Mouse (Mus musculus): ENCODE data around the gene Irf3. TPM values are rescaled to one million over a fixed set of nuclear protein-coding genes. Genes with fewer than 3 reads are reported as not detected.

Irf3 gene
- polyA plus RNA-seq, 2 experiments: 32.1 to 41.0 TPM

DNA sequence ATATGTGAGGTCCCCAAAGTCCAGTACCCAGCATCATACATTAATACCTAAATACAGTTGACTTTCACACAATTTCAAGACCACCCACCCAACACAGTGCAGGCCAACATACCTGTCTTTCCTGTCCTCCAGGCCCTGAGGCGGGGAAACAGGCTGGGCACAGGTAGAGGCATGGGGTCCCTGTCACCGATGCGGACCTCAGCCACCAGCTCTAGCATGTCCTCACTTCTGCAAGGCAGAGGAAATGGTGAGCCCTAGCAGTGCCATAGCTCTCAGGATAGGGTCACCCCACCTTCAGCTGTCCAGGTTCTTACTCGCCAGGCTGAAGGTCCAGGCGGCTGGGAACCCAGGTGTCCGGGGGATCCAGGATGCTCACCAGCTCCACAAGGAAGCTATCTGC is 14.6 kb downstream of the Irf3 start:
- H3K27me3 ChIP-seq (ENCODE audit: control insufficient read depth, insufficient read depth, low read length): no peaks in the 10 kb centered on the region
- H3K4me3 ChIP-seq (ENCODE audit: insufficient read depth in 1 of 2, low read depth in 2 of 2, low read length in 2 of 2): no peak overlapping the region
- no peak for TF ChIP-seq CTCF (IDR thresholded peaks at IDR 0.05; ENCODE audit: low read depth)
- no peak overlapping the region for H3K27ac ChIP-seq
- 85% methylated on average over 6 of the region's 6 CpGs for WGBS (ENCODE audit: insufficient replicate concordance)
- no peaks in the 10 kb centered on the region for H3K9me3 ChIP-seq (ENCODE audit: control insufficient read depth, low read length)
- DNase-seq (ENCODE audit: low read depth in 3 of 3, low spot score in 3 of 3) (no peak), ATAC-seq (ENCODE audit: insufficient read depth) (no peak)
- peaks cover 52% of the 10 kb centered on the region for H3K36me3 ChIP-seq (replicated peaks; ENCODE audit: control insufficient read depth, insufficient read depth, low read depth)
- H3K4me1 ChIP-seq (replicated peaks; ENCODE audit: control insufficient read depth in 2 of 2, insufficient read depth in 2 of 2, low read length in 1 of 2): peaks cover 13 to 22% of the 10 kb centered on the region in 2 experiments
- no peak overlapping the region for H3K9ac ChIP-seq (replicated peaks)
- no peak overlapping the region for H3K4me2 ChIP-seq (ENCODE audit: low read depth)

DNA sequence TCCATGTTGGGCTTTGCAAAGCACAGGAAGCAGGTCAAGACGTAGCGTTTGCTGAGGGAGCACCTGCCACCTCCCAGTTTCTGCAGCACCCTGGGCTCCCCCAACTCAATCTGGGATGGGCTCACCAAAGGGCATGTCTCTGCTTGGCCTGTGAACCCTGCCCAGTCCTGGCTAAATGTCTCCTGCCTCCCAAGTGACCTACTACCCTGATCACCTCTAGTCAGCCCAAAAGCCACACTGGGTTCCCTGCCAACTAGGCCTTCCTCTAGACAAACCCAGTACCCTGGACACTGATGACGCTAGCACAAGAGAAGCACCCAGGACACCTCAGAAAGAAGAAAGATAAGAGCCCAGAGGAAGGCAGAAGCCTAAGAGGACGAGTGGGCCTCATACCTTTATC is 15.4 kb downstream of the Irf3 start:
- Histone ChIP-seq H3K4me1 (replicated peaks; ENCODE audit: control insufficient read depth in 2 of 2, insufficient read depth in 2 of 2, low read length in 1 of 2) (peaks cover 13 to 22% of the 10 kb centered on the region in 2 experiments), H3K36me3 (replicated peaks; ENCODE audit: control insufficient read depth, insufficient read depth, low read depth) (peaks cover 44% of the 10 kb centered on the region), H3K4me3 (ENCODE audit: insufficient read depth in 1 of 2, low read depth in 2 of 2, low read length in 2 of 2) (no peak overlapping the region), H3K9ac (replicated peaks) (no peak overlapping the region; the same call in 1 of the 2 replicates), H3K4me2 (ENCODE audit: low read depth) (0 out of 2 replicates have a peak overlapping the region, but pooled peaks have one; percentile 13), H3K27me3 (ENCODE audit: control insufficient read depth, insufficient read depth, low read length) (no peaks in the 10 kb centered on the region), H3K9me3 (ENCODE audit: control insufficient read depth, low read length) (no peaks in the 10 kb centered on the region), H3K27ac (no peak overlapping the region)
- ATAC-seq (ENCODE audit: insufficient read depth): no peak
- WGBS (ENCODE audit: insufficient replicate concordance): 60% methylated on average over 4 of the region's 4 CpGs
- TF ChIP-seq CTCF (IDR thresholded peaks at IDR 0.05; ENCODE audit: low read depth) (no peak), EP300 (IDR thresholded peaks at IDR 0.05; ENCODE audit: low read depth) (no peak)
- DNase-seq (ENCODE audit: low read depth in 3 of 3, low spot score in 3 of 3): no peak

DNA sequence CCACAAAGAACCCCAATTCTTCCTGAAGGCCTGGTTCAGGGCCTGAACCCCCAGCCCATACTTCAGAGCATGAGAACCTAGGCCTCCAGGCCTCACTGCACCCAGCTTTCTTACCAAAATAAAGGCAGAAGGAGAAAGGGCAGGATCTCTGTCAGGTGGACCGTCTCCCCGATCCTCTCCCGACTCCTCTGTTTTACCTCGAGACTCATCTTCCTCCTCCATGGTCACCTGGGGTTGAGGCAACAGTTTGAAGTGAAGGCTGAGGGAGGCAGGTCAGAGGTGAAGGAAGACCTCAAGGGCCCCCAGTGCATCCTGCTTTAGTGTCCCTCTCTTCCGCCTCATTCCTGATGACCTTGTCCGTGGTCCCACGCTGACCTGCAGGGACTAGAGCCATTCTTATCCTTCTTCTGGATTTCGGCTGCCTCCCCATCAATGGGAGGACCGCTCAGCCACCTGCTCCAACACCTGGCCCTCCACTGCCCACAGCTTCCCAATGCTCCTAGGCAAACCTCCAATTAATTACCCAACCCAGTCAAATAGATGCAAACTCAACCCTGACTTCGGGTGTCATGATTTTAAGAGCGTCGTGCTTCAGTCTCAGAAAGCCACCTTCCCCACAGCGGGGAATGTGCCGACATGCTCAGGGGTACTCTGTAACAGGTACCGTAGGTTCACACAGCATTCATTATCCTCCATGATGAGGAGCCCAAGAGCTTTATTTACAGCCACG is 16.1 kb downstream of the Irf3 start:
- no peak overlapping the region for H3K4me3 ChIP-seq (ENCODE audit: insufficient read depth in 1 of 2, low read depth in 2 of 2, low read length in 2 of 2)
- H3K9ac ChIP-seq (replicated peaks): peak overlapping the region; percentile 18
- TF ChIP-seq EP300 (IDR thresholded peaks at IDR 0.05; ENCODE audit: low read depth): no peak
- TF ChIP-seq CTCF (IDR thresholded peaks at IDR 0.05; ENCODE audit: low read depth): no peak
- DNase-seq (ENCODE audit: low read depth in 3 of 3, low spot score in 3 of 3): no peak
- H3K4me1 ChIP-seq (replicated peaks; ENCODE audit: control insufficient read depth in 2 of 2, insufficient read depth in 2 of 2, low read length in 1 of 2): peaks cover 16 to 27% of the 10 kb centered on the region in 2 experiments
- peaks cover 38% of the 10 kb centered on the region for H3K36me3 ChIP-seq (replicated peaks; ENCODE audit: control insufficient read depth, insufficient read depth, low read depth)
- H3K4me2 ChIP-seq (ENCODE audit: low read depth): peak overlapping the region; percentile 89
- 88% methylated on average over 16 of the region's 16 CpGs for WGBS (ENCODE audit: insufficient replicate concordance)
- no peak for ATAC-seq (ENCODE audit: insufficient read depth)
- H3K27me3 ChIP-seq (ENCODE audit: control insufficient read depth, insufficient read depth, low read length): peaks cover 4% of the 10 kb centered on the region; the same call in 1 of the 2 replicates
- H3K27ac ChIP-seq: no peak overlapping the region; the same call in 1 of the 2 replicates
- H3K9me3 ChIP-seq (ENCODE audit: control insufficient read depth, low read length): no peaks in the 10 kb centered on the region

DNA sequence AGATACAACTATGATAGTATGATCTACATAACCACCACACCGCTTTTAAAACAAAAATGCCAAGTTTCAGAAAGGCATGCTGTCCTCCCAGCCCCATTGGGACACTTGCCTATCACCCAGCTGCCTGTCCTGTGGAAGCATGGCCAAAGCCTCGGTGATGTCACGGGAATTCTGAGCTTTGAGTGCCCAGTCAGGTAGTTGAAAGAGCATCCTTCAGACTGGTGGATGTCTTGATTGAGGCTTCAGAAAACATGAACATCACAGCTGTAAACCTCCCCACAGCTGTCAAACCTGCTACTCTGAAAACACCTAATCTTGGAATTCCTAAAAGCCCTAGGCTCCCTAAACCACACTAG is 16.6 kb downstream of the Irf3 start:
- peak overlapping the region; percentile 89 for H3K4me2 ChIP-seq (ENCODE audit: low read depth)
- TF ChIP-seq EP300 (IDR thresholded peaks at IDR 0.05; ENCODE audit: low read depth): no peak
- no peak for TF ChIP-seq CTCF (IDR thresholded peaks at IDR 0.05; ENCODE audit: low read depth)
- H3K4me1 ChIP-seq (replicated peaks; ENCODE audit: control insufficient read depth in 2 of 2, insufficient read depth in 2 of 2, low read length in 1 of 2): peaks cover 18 to 31% of the 10 kb centered on the region in 2 experiments
- H3K4me3 ChIP-seq (ENCODE audit: insufficient read depth in 1 of 2, low read depth in 2 of 2, low read length in 2 of 2): no peak overlapping the region
- 88% methylated on average over 3 of the region's 3 CpGs for WGBS (ENCODE audit: insufficient replicate concordance)
- DNase-seq (ENCODE audit: low read depth in 3 of 3, low spot score in 3 of 3): no peak
- H3K27me3 ChIP-seq (ENCODE audit: control insufficient read depth, insufficient read depth, low read length): peaks cover 7% of the 10 kb centered on the region; the same call in 1 of the 2 replicates
- ATAC-seq (ENCODE audit: insufficient read depth): no peak
- H3K27ac ChIP-seq: no peak overlapping the region; the same call in 1 of the 2 replicates
- H3K9me3 ChIP-seq (ENCODE audit: control insufficient read depth, low read length): no peaks in the 10 kb centered on the region
- peaks cover 38% of the 10 kb centered on the region for H3K36me3 ChIP-seq (replicated peaks; ENCODE audit: control insufficient read depth, insufficient read depth, low read depth)
- no peak overlapping the region for H3K9ac ChIP-seq (replicated peaks)

DNA sequence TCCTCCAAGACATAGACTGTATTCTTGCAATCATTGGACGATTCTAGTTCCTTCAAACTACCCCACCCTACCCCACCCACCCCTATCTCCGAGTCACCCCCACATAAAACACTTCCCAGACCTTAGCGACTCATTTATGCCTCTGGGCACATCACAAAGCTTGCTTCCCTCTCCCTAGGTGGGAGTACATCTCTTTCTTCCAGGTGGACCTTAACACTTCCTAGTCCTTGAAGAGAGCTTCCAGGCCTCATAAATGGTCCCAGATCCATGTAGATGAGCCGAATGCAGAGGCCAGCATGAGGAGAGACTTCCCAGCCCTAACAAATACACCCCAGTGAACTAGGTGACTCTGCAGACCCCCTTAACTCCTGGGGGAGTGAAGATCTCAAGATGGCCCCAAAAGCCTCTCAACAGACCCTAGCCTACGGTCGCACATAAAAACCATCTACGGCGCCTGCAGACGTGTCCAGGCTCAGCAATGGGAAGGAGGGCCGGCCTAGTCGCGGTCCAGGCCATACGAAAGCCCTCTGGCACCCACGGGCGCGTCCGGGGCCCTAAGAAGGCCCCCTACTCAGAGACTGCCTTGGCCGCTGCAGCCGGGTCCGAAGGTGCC is 18.0 kb downstream of the Irf3 start:
- H3K27ac ChIP-seq: peak overlapping the region; percentile 86
- H3K4me2 ChIP-seq (ENCODE audit: low read depth): peak overlapping the region; percentile 89
- peaks cover 13% of the 10 kb centered on the region; the same call in 1 of the 2 replicates for H3K27me3 ChIP-seq (ENCODE audit: control insufficient read depth, insufficient read depth, low read length)
- no peak for ATAC-seq (ENCODE audit: insufficient read depth)
- H3K36me3 ChIP-seq (replicated peaks; ENCODE audit: control insufficient read depth, insufficient read depth, low read depth): peaks cover 25% of the 10 kb centered on the region
- no peaks in the 10 kb centered on the region for H3K9me3 ChIP-seq (ENCODE audit: control insufficient read depth, low read length)
- H3K4me3 ChIP-seq (ENCODE audit: insufficient read depth in 1 of 2, low read depth in 2 of 2, low read length in 2 of 2): peak overlapping the region; percentile 78 to 96
- under 1% methylated on average over 20 of the region's 20 CpGs for WGBS (ENCODE audit: insufficient replicate concordance)
- H3K4me1 ChIP-seq (replicated peaks; ENCODE audit: control insufficient read depth in 2 of 2, insufficient read depth in 2 of 2, low read length in 1 of 2): peaks cover 18 to 32% of the 10 kb centered on the region in 2 experiments
- peak overlapping the region; percentile 82 for H3K9ac ChIP-seq (replicated peaks)
- TF ChIP-seq CTCF (IDR thresholded peaks at IDR 0.05; ENCODE audit: low read depth) (no peak), EP300 (IDR thresholded peaks at IDR 0.05; ENCODE audit: low read depth) (no peak)
- DNase-seq (ENCODE audit: low read depth in 3 of 3, low spot score in 3 of 3): peak in 1 of 3 experiments; percentile 40

Data from liver, embryonic 14.5 days (tissue).